Mouse (Mus musculus): ENCODE measurements around the gene Itih4. TPM values are rescaled to one million over a fixed set of nuclear protein-coding genes. Genes with fewer than 3 reads are reported as not detected.

The Itih4 gene
- under 1 TPM in 1 of 2 experiments, not detected in 1; 0.18 TPM for polyA plus RNA-seq (2017; shearing (Covaris generic))

GRCm38 (mm10) chr14:30886204-30886603 is at the start of gene Itih4:
Gene Itih4, plus strand, starts transcription at chr14:30886476.

GRCm38 (mm10) chr14:30878958-30879571 is 7.2 kb upstream of the Itih4 start, which contains the start of gene Mustn1:
Gene Mustn1, plus strand, starts transcription at chr14:30879200.

GRCm38 (mm10) chr14:30923375-30924105 is 37.3 kb downstream of the Itih4 start, which contains the start of gene Itih3:
Gene Itih3, minus strand, starts transcription at chr14:30923760.

GRCm38 (mm10) chr14:30943038-30943437 is 56.8 kb downstream of the Itih4 start, which contains the start of gene Itih1:
Gene Itih1, minus strand, starts transcription at chr14:30943289.

GRCm38 (mm10) chr14:30951154-30951825 is 65.0 kb downstream of the Itih4 start, which contains the start of gene Nek4:
Gene Nek4, plus strand, starts transcription at chr14:30951377.

Other genes starting within 250 kb of the Itih4 start
- gene Rft1, start 232.1 kb upstream of the Itih4 start, polyA plus RNA-seq (2017; shearing (Covaris generic)), result 10 to 100 TPM in 1 of 2 experiments, 1 to 10 TPM in 1; 9.9 to 15.6 TPM
- gene Sfmbt1, start 171.6 kb upstream of the Itih4 start, polyA plus RNA-seq (2017; shearing (Covaris generic)), result 10 to 100 TPM; 15.1 to 15.3 TPM
- gene Tmem110, start 60.9 kb upstream of the Itih4 start, polyA plus RNA-seq (2017; shearing (Covaris generic)), result 10 to 100 TPM; 19.6 to 22.8 TPM
- 1 to 10 TPM in 1 of 2 experiments, under 1 TPM in 1; 0.92 to 1.7 TPM for gene Mustn1, start 7.3 kb upstream of the Itih4 start, polyA plus RNA-seq (2017; shearing (Covaris generic))
- gene Itih3, start 37.3 kb downstream of the Itih4 start, polyA plus RNA-seq (2017; shearing (Covaris generic)), result under 1 TPM; 0.05 to 0.20 TPM
- gene Itih1, start 56.8 kb downstream of the Itih4 start, polyA plus RNA-seq (2017; shearing (Covaris generic)), result under 1 TPM in 1 of 2 experiments, not detected in 1; 0.27 TPM
- gene Nek4, start 64.9 kb downstream of the Itih4 start, polyA plus RNA-seq (2017; shearing (Covaris generic)), result 1 to 10 TPM; 4.7 to 6.2 TPM
- gene Glt8d1, start 114.9 kb downstream of the Itih4 start, polyA plus RNA-seq (2017; shearing (Covaris generic)), result 10 to 100 TPM; 16.4 to 17.5 TPM
- 100 to 1,000 TPM; 228 to 275 TPM for gene Spcs1, start 115.2 kb downstream of the Itih4 start, polyA plus RNA-seq (2017; shearing (Covaris generic))
- gene Pbrm1, start 132.7 kb downstream of the Itih4 start, polyA plus RNA-seq (2017; shearing (Covaris generic)), result 100 to 1,000 TPM; 125 to 150 TPM
- gene Gnl3, start 132.7 kb downstream of the Itih4 start, polyA plus RNA-seq (2017; shearing (Covaris generic)), result 10 to 100 TPM; 77.7 to 91.1 TPM
- gene Smim4, start 242.5 kb downstream of the Itih4 start, polyA plus RNA-seq (2017; shearing (Covaris generic)), result 10 to 100 TPM; 48.3 to 72.8 TPM
- 1 to 10 TPM in 1 of 2 experiments, under 1 TPM in 1; 0.99 to 2.0 TPM for gene Nt5dc2, start 244.6 kb downstream of the Itih4 start, polyA plus RNA-seq (2017; shearing (Covaris generic))